Mouse (Mus musculus) embryonic fibroblast, embryonic 13.5 days (primary cell): ENCODE data around the gene Elobl.

ENCODE experiments used
- CTCF ChIP-seq: IDR thresholded peaks from 2 replicates; pipeline ENCODE4 v1.5.1; 2011; ENCODE audit warnings: mild to moderate bottlenecking, control low read depth, low read length, moderate library complexity, borderline replicate concordance; ENCODE audit not compliant: insufficient read depth
- POLR2A ChIP-seq: IDR thresholded peaks from 2 replicates; pipeline ENCODE4 v1.6.1; 2011; ENCODE audit warnings: low read depth, mild to moderate bottlenecking, control low read depth, low read length, moderate library complexity

DNA sequence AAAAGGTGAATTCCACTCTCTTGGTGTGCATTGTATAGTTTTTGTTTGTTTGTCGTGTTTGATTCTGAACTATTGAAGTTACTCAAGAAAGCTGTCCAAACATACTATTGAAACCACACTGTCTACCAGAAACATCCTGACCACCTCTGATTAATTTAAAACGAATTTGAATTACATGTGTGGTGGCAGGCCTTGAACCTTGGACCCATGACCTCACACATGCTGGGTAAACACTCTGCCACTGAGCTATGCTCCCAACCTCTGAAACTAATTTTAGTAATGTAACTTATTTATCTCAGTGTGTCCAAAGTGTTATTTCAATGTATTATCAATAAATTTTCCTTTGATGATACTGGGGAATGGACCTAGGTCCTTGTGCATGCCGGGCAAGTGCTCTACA is 40.9 kb upstream of the Elobl start:
- TF ChIP-seq CTCF (no peak), POLR2A (no peak)
